Mouse (Mus musculus) left cerebral cortex, adult 8-10 months (tissue): ENCODE results near the gene Btbd16. TPM values are rescaled to one million over a fixed set of nuclear protein-coding genes. Genes with fewer than 3 reads are reported as not detected.

Experiments
- DNase-seq, 2 experiments: peaks; one replicate each; pipeline ENCODE4 v3.0.0; 2022; ENCODE audit warnings: low spot score in 2 of 2
- total RNA-seq, 4 experiments: library from RNA; stranded (reverse); gene quantifications; 2 replicates each; pipeline ENCODE4 v1.2.4; 2022

Btbd16 gene
- total RNA-seq, 4 experiments from 2014 or later: 0.16 to 0.49 (median 0.41) TPM; not detected in 1

GRCm38 (mm10) chr7:130815601-130816000 lies 41.7 kb downstream of the Btbd16 start:
- peak in 1 of 2 experiments; percentile 58 for DNase-seq

- no peak for DNase-seq
Observed at GRCm38 (mm10) chr7:130816243-130816642, 42.4 kb downstream of the Btbd16 start.

DNA sequence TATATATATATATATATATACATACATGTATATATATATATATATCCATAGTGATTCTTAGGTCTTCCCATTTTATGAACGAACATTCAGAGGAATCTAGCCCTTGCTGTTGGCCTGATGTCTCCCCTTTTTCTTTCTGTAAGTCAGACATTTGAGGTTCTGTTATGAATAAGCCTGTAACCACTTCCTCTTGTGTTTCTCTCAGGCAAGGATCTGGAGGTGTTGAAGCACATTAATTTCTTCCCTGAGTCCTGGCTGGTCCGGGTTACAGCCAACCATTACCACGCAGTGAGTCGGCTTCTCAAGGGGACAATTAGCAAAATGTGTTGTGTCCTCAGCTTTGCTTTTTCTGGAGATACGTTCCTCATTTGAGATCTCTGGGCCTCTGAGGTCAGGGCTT lies 44.9 kb downstream of the Btbd16 start:
- no peak for DNase-seq

DNA sequence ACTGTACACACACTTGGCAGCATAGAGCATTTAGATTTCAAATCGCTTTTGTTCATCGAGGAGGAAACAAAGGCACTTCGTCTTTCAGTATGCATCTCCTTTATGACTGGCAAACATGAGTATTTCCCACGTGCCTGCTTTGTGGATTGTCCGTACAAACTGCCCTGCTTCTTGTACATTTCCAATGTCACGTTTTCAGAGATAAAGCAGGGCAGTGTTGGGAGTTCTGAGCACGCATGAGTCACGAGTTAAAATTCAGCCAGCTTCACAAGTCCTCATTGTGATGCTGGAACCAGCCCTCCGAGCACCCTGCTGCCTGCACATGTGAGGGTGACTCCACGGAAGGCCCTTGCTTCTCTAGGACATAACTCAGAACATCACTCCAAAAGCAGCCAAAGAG lies 45.8 kb downstream of the Btbd16 start:
- peak in 1 of 2 experiments; percentile 72 for DNase-seq

DNA sequence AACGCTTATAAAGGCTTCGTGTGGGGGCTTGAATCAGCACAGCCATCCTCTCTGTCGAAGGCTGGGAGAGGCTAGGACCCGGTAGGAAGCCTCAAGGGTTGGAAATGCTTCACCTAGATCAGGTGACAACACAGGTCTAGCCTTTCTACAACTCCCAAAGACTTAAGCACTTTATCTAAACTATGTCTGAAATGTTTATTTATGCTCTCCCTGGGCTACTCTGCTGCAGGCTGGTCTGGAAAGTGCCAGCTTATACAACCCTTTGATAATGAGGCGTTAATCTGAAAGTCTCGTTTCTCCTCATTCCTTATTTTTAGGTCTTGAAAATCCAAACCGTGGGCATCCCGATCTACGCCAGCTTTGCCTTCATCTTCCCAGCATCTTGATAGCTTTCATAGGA lies 50.1 kb downstream of the Btbd16 start:
- DNase-seq: no peak

- DNase-seq: no peak
Observed at GRCm38 (mm10) chr7:130826343-130826742, 52.5 kb downstream of the Btbd16 start.

- DNase-seq: no peak
Observed at GRCm38 (mm10) chr7:130827431-130827830, 53.6 kb downstream of the Btbd16 start.

DNA sequence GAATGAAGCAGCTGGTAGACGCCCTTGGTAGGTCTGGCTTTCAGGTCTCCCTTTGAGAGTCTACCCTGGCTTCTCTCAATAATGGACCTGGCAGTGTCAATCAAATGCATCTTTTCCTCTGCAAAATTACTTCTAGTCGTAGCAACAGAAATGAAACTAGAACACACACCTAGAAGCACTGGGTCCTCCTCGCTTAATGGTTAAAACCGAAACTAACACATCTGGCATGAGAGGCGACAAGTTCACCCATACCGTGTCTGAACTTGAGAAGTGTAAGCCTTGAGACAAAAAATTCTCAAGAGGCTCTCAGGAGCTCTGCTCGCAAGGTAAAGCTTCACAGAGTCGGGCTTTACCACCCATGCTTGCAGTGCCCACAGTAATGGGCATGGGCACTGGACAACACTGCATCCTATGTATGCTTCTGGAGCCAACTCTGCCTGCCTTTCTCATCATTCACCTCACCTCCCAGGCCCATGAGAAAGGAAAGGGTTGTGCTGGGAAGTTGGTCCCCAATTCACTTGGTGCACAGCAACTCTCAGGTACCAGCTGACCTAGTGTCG lies 54.1 kb downstream of the Btbd16 start:
- DNase-seq: no peak

GRCm38 (mm10) chr7:130828475-130828874 lies 54.6 kb downstream of the Btbd16 start:
- DNase-seq: no peak

DNA sequence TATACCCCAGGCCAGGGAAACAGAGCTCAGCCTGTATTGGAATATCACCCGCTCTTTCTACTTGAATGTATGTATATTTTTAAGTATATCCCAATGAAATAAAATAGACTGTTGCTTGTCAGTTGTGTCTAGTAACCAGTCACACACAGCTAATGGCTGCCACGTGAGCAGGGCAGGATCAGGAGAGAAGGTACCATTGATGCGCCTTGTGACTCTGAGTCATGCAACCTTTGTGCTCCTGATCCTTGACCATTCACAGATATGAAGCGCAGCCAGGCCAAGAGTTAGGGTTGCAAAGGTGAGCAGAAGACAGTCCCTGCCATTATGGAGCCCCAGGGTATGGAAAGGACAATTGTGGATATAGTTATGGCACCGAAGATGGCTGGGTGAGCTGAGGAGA lies 57.7 kb downstream of the Btbd16 start:
- DNase-seq: no peak

DNA sequence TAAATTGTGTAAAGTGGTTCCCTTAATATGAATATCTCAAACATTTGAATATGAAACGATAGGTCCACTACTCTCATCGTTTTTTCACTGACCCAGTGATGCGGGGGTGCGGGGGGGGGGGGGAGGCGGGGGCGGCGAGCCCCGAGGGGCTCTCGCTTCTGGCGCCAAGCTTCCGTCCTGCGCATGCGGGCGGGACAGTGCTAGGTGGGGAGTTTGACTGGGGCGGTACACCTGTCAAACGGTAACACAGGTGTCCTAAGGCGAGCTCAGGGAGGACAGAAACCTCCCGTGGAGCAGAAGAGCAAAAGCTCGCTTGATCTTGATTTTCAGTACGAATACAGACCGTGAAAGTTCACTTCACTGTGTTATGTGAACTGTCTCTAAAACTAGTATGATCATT lies 60.4 kb downstream of the Btbd16 start:
- DNase-seq: no peak

DNA sequence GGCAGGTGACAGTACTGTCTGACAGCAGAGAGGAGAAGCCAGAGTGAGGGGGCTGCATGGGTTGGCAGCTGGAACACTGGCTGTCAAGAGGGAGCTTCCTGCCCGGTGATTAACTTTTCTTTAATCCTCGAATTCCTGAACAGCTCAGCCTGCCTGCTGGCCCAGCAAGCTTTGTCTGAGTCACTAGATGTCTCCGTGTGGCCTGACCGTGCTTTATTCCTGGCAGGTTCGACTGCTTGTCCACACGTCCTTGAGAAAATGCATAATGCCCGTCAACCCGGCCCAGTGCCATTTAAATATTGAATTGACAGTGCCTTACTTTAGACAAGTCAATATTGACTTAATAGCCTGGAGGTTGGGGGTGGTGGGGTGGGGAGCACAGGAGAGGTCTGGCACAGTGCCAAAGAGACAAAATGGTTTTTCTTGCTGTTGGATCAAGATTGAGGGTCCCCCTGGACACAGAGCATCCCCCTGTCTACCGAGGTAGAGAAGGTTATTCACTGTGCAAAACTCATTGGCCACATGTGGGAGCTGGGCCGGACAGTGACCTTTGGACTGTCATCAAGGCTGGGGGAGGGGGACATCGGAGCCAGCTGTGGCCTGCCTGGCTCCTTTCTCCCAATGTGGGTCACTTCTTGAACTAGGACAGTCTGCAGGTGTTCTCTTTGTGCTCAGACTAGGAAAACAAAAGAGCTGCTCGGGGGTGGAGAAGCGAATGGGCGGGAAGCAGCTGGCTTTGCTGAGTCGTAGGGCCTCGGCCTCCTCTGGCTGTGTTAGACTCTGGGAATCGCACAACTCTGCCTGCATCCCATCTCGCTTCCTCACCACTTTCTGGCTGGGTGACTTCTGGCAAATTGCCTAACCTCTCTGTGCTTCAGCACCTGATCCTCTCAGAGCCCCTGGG lies 61.3 kb downstream of the Btbd16 start:
- DNase-seq: no peak

DNA sequence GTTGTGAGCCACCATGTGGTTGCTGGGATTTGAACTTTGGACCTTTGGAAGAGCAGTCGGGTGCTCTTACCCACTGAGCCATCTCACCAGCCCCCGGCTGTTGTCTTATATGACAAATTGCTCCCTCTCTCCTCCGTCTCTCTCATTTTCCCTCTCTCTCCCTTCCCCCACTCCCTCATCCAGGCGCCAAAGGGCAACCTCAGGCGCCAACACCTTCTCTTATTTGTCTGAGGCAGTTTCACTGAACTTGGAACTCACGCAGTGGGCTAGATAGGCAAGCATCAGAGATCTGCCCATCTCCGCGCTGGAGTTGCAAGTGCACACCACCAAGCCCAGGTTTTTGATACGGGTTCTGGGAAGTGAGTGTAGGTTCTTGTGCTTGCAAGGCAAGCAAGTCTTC lies 62.2 kb downstream of the Btbd16 start:
- DNase-seq: no peak

- DNase-seq: no peak
Observed at GRCm38 (mm10) chr7:130837941-130838657, 64.2 kb downstream of the Btbd16 start.

GRCm38 (mm10) chr7:130838658-130839025 lies 64.8 kb downstream of the Btbd16 start:
- DNase-seq: no peak

GRCm38 (mm10) chr7:130839380-130840100 lies 65.7 kb downstream of the Btbd16 start:
- DNase-seq: no peak

- no peak for DNase-seq
Observed at GRCm38 (mm10) chr7:130847164-130847718, 73.4 kb downstream of the Btbd16 start.

GRCm38 (mm10) chr7:130854684-130855292 lies 80.9 kb downstream of the Btbd16 start:
- no peak for DNase-seq

GRCm38 (mm10) chr7:130855681-130856080 lies 81.8 kb downstream of the Btbd16 start:
- DNase-seq: no peak

- no peak for DNase-seq
Observed at GRCm38 (mm10) chr7:130857973-130858372, 84.1 kb downstream of the Btbd16 start.

DNA sequence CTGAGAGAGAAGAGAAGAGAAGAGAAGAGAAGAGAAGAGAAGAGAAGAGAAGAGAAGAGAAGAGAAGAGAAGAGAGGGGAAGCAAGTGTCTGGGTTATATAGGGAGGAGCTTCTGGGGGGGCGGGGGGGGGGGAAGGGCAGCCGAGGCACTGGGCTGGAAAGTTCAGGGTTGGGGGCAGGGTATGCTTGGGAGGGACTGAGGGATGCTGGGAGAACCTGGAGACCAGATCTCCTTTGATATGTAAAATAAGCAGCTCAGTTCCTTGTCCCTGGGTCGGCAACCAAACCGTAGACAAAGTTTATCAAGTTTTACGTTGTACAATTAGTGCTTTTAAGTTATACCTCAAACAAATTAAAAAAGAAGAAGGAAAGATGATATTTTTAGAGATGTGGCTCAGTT lies 86.1 kb downstream of the Btbd16 start:
- DNase-seq: no peak
